Comparison of ENCODE assay signal across 10 mouse cellular contexts in the genomic region with DNA sequence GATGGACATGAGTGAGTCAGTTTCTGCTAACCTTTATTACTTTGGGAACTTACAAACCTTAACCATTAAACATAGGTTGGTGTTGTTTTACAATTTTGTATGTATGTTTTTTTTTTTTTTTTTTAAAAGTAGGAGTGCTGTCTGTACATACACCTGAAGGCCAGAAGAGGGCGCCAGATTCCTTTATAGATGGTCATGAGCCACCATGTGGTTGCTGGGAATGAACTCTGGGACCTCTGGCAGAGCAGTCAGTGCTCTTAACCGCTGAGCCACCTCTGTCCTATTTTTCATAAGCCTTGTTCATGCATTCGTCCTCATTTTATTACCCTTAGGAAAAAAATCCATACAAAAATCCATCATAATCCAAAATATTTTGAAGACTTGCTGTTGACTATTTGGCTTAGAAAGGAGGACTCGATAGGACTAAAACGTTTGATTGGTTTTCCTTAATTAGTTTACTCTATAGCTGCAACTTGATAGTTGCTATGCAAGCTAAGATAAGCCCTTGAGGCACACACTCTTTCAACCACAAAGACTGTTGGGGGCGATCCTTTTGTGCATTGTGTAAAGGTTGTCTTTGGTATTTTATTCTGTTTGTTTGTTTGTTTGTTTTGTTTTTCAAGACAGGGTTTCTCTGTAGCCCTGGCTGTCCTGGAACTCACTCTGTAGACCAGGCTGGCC. TPM values are rescaled to one million over a fixed set of nuclear protein-coding genes. Genes with fewer than 3 reads are reported as not detected.
DNase-seq lines count a peak whose midpoint lies in the region; ATAC-seq and TF ChIP-seq lines count a peak whose summit lies in the region.
"Had no signal": no experiment of that assay in that cellular context is flagged by ENCODE, and none has a peak within 500 bp of the region (broad histone marks: within the 10 kb centered on the region; RNA-seq: fewer than 3 reads in every experiment).

No protein-coding gene starts in this region.

- intact Hi-C loops in heart, postnatal 10 days (cut with DNase I) = no loop called here

- ATAC-seq in heart, embryonic 11.5 days (replicated peaks; ENCODE audit: insufficient number of reproducible peaks, low FRiP score, low TSS enrichment) = no peak
- ATAC-seq in limb, embryonic 11.5 days (ENCODE audit: insufficient number of reproducible peaks, low FRiP score, low TSS enrichment, low read depth) = no peak
- ATAC-seq in stomach, postnatal 0 days (ENCODE audit: low FRiP score, low TSS enrichment) = no peak
- ATAC-seq in activated CD4-positive, CD25-positive, alpha-beta regulatory T cell, adult 4 months = no peak

- peaks cover 3% of the 10 kb centered on the region; the same call in 1 of the 2 replicates for H3K4me1 ChIP-seq in heart, embryonic 11.5 days (ENCODE audit: control insufficient read depth, insufficient read depth, low read length)
- peaks cover 2% of the 10 kb centered on the region; the same call in 1 of the 2 replicates for H3K4me1 ChIP-seq in brown adipose tissue, adult 24 weeks (ENCODE audit: control insufficient read depth, insufficient read depth, insufficient read length, low read length)
- no peaks in the 10 kb centered on the region for H3K4me1 ChIP-seq in limb, embryonic 11.5 days (ENCODE audit: control insufficient read depth, insufficient read depth, low read length)
- no peaks in the 10 kb centered on the region for H3K4me1 ChIP-seq in stomach, postnatal 0 days (replicated peaks; ENCODE audit: control insufficient read depth, insufficient read depth)
- H3K4me1 ChIP-seq: embryonic facial prominence, embryonic 13.5 days had no signal

- no peak for TF ChIP-seq EP300 in stomach, postnatal 0 days (optimal IDR thresholded peaks at IDR 0.05)

- H3K4me3 ChIP-seq in heart, embryonic 11.5 days (ENCODE audit: low read depth, low read length) = no peak overlapping the region
- no peak overlapping the region for H3K4me3 ChIP-seq in brown adipose tissue, adult 24 weeks (ENCODE audit: insufficient read depth, low read depth, low read length)
- H3K4me3 ChIP-seq in limb, embryonic 11.5 days (ENCODE audit: low read depth, low read length) = no peak overlapping the region
- H3K4me3 ChIP-seq in stomach, postnatal 0 days (ENCODE audit: low read depth, low read length) = no peak overlapping the region
- H3K4me3 ChIP-seq: embryonic facial prominence, embryonic 13.5 days had no signal

- TF ChIP-seq CTCF in stomach, postnatal 0 days (IDR thresholded peaks at IDR 0.05; ENCODE audit: low read depth) = peak; percentile 83

- H3K27ac ChIP-seq in heart, embryonic 11.5 days (ENCODE audit: low read depth, low read length) = no peak overlapping the region
- H3K27ac ChIP-seq in brown adipose tissue, adult 24 weeks (replicated peaks; ENCODE audit: low read depth, low read length) = peak overlapping the region; percentile 72
- no peak overlapping the region for H3K27ac ChIP-seq in limb, embryonic 11.5 days (replicated peaks; ENCODE audit: low read depth, low read length)
- H3K27ac ChIP-seq in stomach, postnatal 0 days (replicated peaks) = no peak overlapping the region
- H3K27ac ChIP-seq: embryonic facial prominence, embryonic 13.5 days; macrophage had no signal

- DNase-seq in heart, postnatal 4 days = peak; percentile 34
- peak; percentile 92 for DNase-seq in CD4-positive, CD25-positive, alpha-beta regulatory T cell, adult 2 months (ENCODE audit: low read depth, low spot score)
- DNase-seq in limb, embryonic 11.5 days (ENCODE audit: low spot score) = peak; percentile 65
- peak; percentile 70 for DNase-seq in stomach, postnatal 0 days (ENCODE audit: low spot score)
- DNase-seq in heart, postnatal 10 days = no peak

- H3K36me3 ChIP-seq in heart, embryonic 11.5 days (ENCODE audit: control insufficient read depth, insufficient read depth, low read length) = no peaks in the 10 kb centered on the region
- no peaks in the 10 kb centered on the region for H3K36me3 ChIP-seq in limb, embryonic 11.5 days (ENCODE audit: control insufficient read depth, insufficient read depth, low read length)
- H3K36me3 ChIP-seq in stomach, postnatal 0 days (ENCODE audit: control insufficient read depth, insufficient read depth, low read length) = no peaks in the 10 kb centered on the region
- H3K36me3 ChIP-seq: embryonic facial prominence, embryonic 13.5 days had no signal

- no peak overlapping the region for H3K4me2 ChIP-seq in heart, embryonic 11.5 days
- no peak overlapping the region for H3K4me2 ChIP-seq in limb, embryonic 11.5 days (ENCODE audit: low read depth, severe bottlenecking)
- H3K4me2 ChIP-seq in stomach, postnatal 0 days (replicated peaks; ENCODE audit: low read depth) = no peak overlapping the region
- H3K4me2 ChIP-seq: embryonic facial prominence, embryonic 13.5 days had no signal

- H3K27me3 ChIP-seq in heart, embryonic 11.5 days (ENCODE audit: control insufficient read depth, insufficient read depth, low read length) = no peaks in the 10 kb centered on the region
- no peaks in the 10 kb centered on the region for H3K27me3 ChIP-seq in limb, embryonic 11.5 days (ENCODE audit: control insufficient read depth, insufficient read depth, low read length)
- H3K27me3 ChIP-seq in stomach, postnatal 0 days (ENCODE audit: control insufficient read depth, insufficient read depth, low read length) = no peaks in the 10 kb centered on the region
- H3K27me3 ChIP-seq: embryonic facial prominence, embryonic 13.5 days had no signal

- no peaks in the 10 kb centered on the region for H3K9me3 ChIP-seq in heart, embryonic 11.5 days (replicated peaks; ENCODE audit: control insufficient read depth, low read length)
- H3K9me3 ChIP-seq in limb, embryonic 11.5 days (ENCODE audit: control insufficient read depth, low read length) = no peaks in the 10 kb centered on the region
- H3K9me3 ChIP-seq in stomach, postnatal 0 days (ENCODE audit: control insufficient read depth, low read length) = no peaks in the 10 kb centered on the region
- H3K9me3 ChIP-seq: embryonic facial prominence, embryonic 13.5 days had no signal

- H3K9ac ChIP-seq in heart, embryonic 11.5 days (ENCODE audit: low read depth, low read length) = no peak overlapping the region
- H3K9ac ChIP-seq in limb, embryonic 11.5 days (ENCODE audit: low read length) = no peak overlapping the region
- no peak overlapping the region for H3K9ac ChIP-seq in stomach, postnatal 0 days (ENCODE audit: low read length)
- H3K9ac ChIP-seq: embryonic facial prominence, embryonic 13.5 days had no signal

- WGBS in heart, embryonic 11.5 days (ENCODE audit: insufficient replicate concordance) = 39% methylated on average over 6 of the region's 6 CpGs
- 46% methylated on average over 6 of the region's 6 CpGs for WGBS in limb, embryonic 11.5 days
- 35% methylated on average over 6 of the region's 6 CpGs for WGBS in stomach, postnatal 0 days

RNA-seq across cellular contexts. Expression of gene Kifc1, which starts 6.8 kb away (rescaled TPM):
- 10 to 100 TPM; 40.2 to 42.7 TPM for total RNA-seq in heart, postnatal 4 days (2021)
- 8.1 and 11.8 TPM in 2 replicates for polyA plus RNA-seq in heart, embryonic 11.5 days (2014; fragmentation: Nextera tagmentation; extraction: Ambion mirVana)
- polyA plus RNA-seq in brown adipose tissue, adult 24 weeks (2012; ENCODE audit: insufficient read depth, insufficient read length, missing spikeins) = not detected in 2 replicates
- 12.3 and 12.5 TPM in 2 replicates for polyA plus RNA-seq in limb, embryonic 11.5 days (2014; fragmentation: Nextera tagmentation; extraction: Ambion mirVana)
- 1.3 and 1.7 TPM in 2 replicates for polyA plus RNA-seq in stomach, postnatal 0 days (2015; fragmentation: Nextera tagmentation; extraction: Ambion mirVana)
- 1 to 10 TPM; 1.5 to 2.5 TPM for polyA plus RNA-seq in activated CD4-positive, CD25-positive, alpha-beta regulatory T cell, adult 4 months (2017; shearing (Covaris generic))
- total RNA-seq in heart, postnatal 10 days (2021) = 10 to 100 TPM; 12.6 to 13.8 TPM

RNA-seq across cellular contexts. Expression of gene Platr17, which starts 7.7 kb away (rescaled TPM):
- not detected for total RNA-seq in heart, postnatal 4 days (2021)
- not detected in 2 replicates for polyA plus RNA-seq in heart, embryonic 11.5 days (2014; fragmentation: Nextera tagmentation; extraction: Ambion mirVana)
- polyA plus RNA-seq in brown adipose tissue, adult 24 weeks (2012; ENCODE audit: insufficient read depth, insufficient read length, missing spikeins) = not detected in 2 replicates
- polyA plus RNA-seq in limb, embryonic 11.5 days (2014; fragmentation: Nextera tagmentation; extraction: Ambion mirVana) = 0.19 and 0.48 TPM in 2 replicates
- polyA plus RNA-seq in stomach, postnatal 0 days (2015; fragmentation: Nextera tagmentation; extraction: Ambion mirVana) = 1.1 TPM in 2 replicates
- 10 to 100 TPM in 1 of 2 experiments, 1 to 10 TPM in 1; 6.5 to 15.4 TPM for polyA plus RNA-seq in activated CD4-positive, CD25-positive, alpha-beta regulatory T cell, adult 4 months (2017; shearing (Covaris generic))
- total RNA-seq in heart, postnatal 10 days (2021) = not detected
- polyA plus RNA-seq: macrophage had no signal

RNA-seq across cellular contexts. Expression of gene Daxx, which starts 12.0 kb away (rescaled TPM):
- 10 to 100 TPM; 16.5 to 18.0 TPM for total RNA-seq in heart, postnatal 4 days (2021)
- polyA plus RNA-seq in heart, embryonic 11.5 days (2014; fragmentation: Nextera tagmentation; extraction: Ambion mirVana) = 26.4 and 37.0 TPM in 2 replicates
- 13.6 and 26.9 TPM in 2 replicates for polyA plus RNA-seq in brown adipose tissue, adult 24 weeks (2012; ENCODE audit: insufficient read depth, insufficient read length, missing spikeins)
- polyA plus RNA-seq in limb, embryonic 11.5 days (2014; fragmentation: Nextera tagmentation; extraction: Ambion mirVana) = 66.8 and 71.3 TPM in 2 replicates
- 18.1 and 22.4 TPM in 2 replicates for polyA plus RNA-seq in stomach, postnatal 0 days (2015; fragmentation: Nextera tagmentation; extraction: Ambion mirVana)
- polyA plus RNA-seq in activated CD4-positive, CD25-positive, alpha-beta regulatory T cell, adult 4 months (2017; shearing (Covaris generic)) = 100 to 1,000 TPM in 1 of 2 experiments, 10 to 100 TPM in 1; 97.4 to 149 TPM
- total RNA-seq in heart, postnatal 10 days (2021) = 10 to 100 TPM; 16.9 to 18.3 TPM

RNA-seq across cellular contexts. Expression of gene Tapbp, which starts 18.4 kb away (rescaled TPM):
- 10 to 100 TPM; 72.3 to 78.5 TPM for total RNA-seq in heart, postnatal 4 days (2021)
- 22.0 and 23.4 TPM in 2 replicates for polyA plus RNA-seq in heart, embryonic 11.5 days (2014; fragmentation: Nextera tagmentation; extraction: Ambion mirVana)
- 75.7 and 99.3 TPM in 2 replicates for polyA plus RNA-seq in brown adipose tissue, adult 24 weeks (2012; ENCODE audit: insufficient read depth, insufficient read length, missing spikeins)
- 12.5 and 14.8 TPM in 2 replicates for polyA plus RNA-seq in limb, embryonic 11.5 days (2014; fragmentation: Nextera tagmentation; extraction: Ambion mirVana)
- 63.7 and 72.4 TPM in 2 replicates for polyA plus RNA-seq in stomach, postnatal 0 days (2015; fragmentation: Nextera tagmentation; extraction: Ambion mirVana)
- 100 to 1,000 TPM; 299 to 436 TPM for polyA plus RNA-seq in activated CD4-positive, CD25-positive, alpha-beta regulatory T cell, adult 4 months (2017; shearing (Covaris generic))
- total RNA-seq in heart, postnatal 10 days (2021) = 10 to 100 TPM; 85.4 to 98.6 TPM

RNA-seq across cellular contexts. Expression of gene Zbtb22, which starts 18.4 kb away (rescaled TPM):
- total RNA-seq in heart, postnatal 4 days (2021) = 10 to 100 TPM; 34.3 to 35.8 TPM
- polyA plus RNA-seq in heart, embryonic 11.5 days (2014; fragmentation: Nextera tagmentation; extraction: Ambion mirVana) = 7.2 and 7.8 TPM in 2 replicates
- 9.5 and 11.1 TPM in 2 replicates for polyA plus RNA-seq in brown adipose tissue, adult 24 weeks (2012; ENCODE audit: insufficient read depth, insufficient read length, missing spikeins)
- polyA plus RNA-seq in limb, embryonic 11.5 days (2014; fragmentation: Nextera tagmentation; extraction: Ambion mirVana) = 10.1 and 11.8 TPM in 2 replicates
- polyA plus RNA-seq in stomach, postnatal 0 days (2015; fragmentation: Nextera tagmentation; extraction: Ambion mirVana) = 10.7 and 12.2 TPM in 2 replicates
- 1 to 10 TPM; 4.1 to 4.7 TPM for polyA plus RNA-seq in activated CD4-positive, CD25-positive, alpha-beta regulatory T cell, adult 4 months (2017; shearing (Covaris generic))
- total RNA-seq in heart, postnatal 10 days (2021) = 10 to 100 TPM; 29.4 to 33.0 TPM

Comparison
In these comparisons a context has a peak if more than half of its experiments do, and no peak if none do; other contexts are left out.
1. DNase-seq: peak in heart, postnatal 4 days (single experiment), CD4-positive, CD25-positive, alpha-beta regulatory T cell, adult 2 months (single experiment), limb, embryonic 11.5 days (single experiment) and stomach, postnatal 0 days (single experiment); none in heart, postnatal 10 days (0 of 2).